Mouse (Mus musculus) midbrain, embryonic 16.5 days (tissue): ENCODE measurements at regions not wholly inside any gene's neighbourhood (a gene's known extent, or its start where the extent isn't known, plus 50 kb on each side); places are given as distances from the start of the nearest gene placed in this dataset.

Source experiments
- ATAC-seq: fragments of 200-750 bp; cut with Nextera tagmentation; 2 replicates; pipeline ENCODE4 v1.8.0; 2017; ENCODE audit warnings: moderate TSS enrichment
- H3K27ac ChIP-seq: fragments of 300-500 bp; sonication (generic); 2 replicates; pipeline ENCODE4 v1.5.1; 2014; ENCODE audit warnings: mild to moderate bottlenecking, low read length, mixed read lengths
- H3K27me3 ChIP-seq: fragments of 300-500 bp; sonication (generic); 2 replicates; pipeline ENCODE4 v1.6.1; 2014; ENCODE audit warnings: low read depth, low read length, mixed read lengths; ENCODE audit not compliant: control insufficient read depth, insufficient read depth
- H3K36me3 ChIP-seq: fragments of 300-500 bp; sonication (generic); 2 replicates; pipeline ENCODE4 v1.6.1; 2014; ENCODE audit warnings: mild to moderate bottlenecking, low read length, moderate library complexity, mixed read lengths; ENCODE audit not compliant: control insufficient read depth, insufficient read depth
- H3K4me1 ChIP-seq: fragments of 300-500 bp; sonication (generic); 2 replicates; pipeline ENCODE4 v1.6.1; 2014; ENCODE audit warnings: mild to moderate bottlenecking, low read length, mixed read lengths; ENCODE audit not compliant: control insufficient read depth, insufficient read depth
- H3K4me2 ChIP-seq: fragments of 300-500 bp; sonication (generic); 2 replicates; pipeline ENCODE4 v1.6.1; 2014; ENCODE audit warnings: mild to moderate bottlenecking, low read length, mixed read lengths
- H3K4me3 ChIP-seq: fragments of 300-500 bp; sonication (generic); 2 replicates; pipeline ENCODE4 v1.5.1; 2014; ENCODE audit warnings: low read depth, mild to moderate bottlenecking, low read length, moderate library complexity, mixed read lengths
- H3K9ac ChIP-seq: fragments of 300-500 bp; sonication (generic); 2 replicates; pipeline ENCODE4 v1.6.1; 2014; ENCODE audit warnings: low read depth, low read length, mixed read lengths
- H3K9me3 ChIP-seq: fragments of 300-500 bp; sonication (generic); replicated peaks from 2 replicates; pipeline ENCODE4 v1.6.1; 2014; ENCODE audit warnings: mild to moderate bottlenecking, low read length, mixed read lengths; ENCODE audit not compliant: control insufficient read depth, poor library complexity, severe bottlenecking
- WGBS: fragments of 180-500 bp; shearing (Covaris S2); extraction: QIAGEN DNeasy Blood & Tissue Kit; methylation state at CpG from one replicate; pipeline ENCODE4 v1.1.7; 2014; 5-methylcytosine and 5-hydroxymethylcytosine counted together

- Histone ChIP-seq H3K27me3 (no peaks in the 10 kb centered on the region), H3K27ac (no peak overlapping the region), H3K4me1 (no peaks in the 10 kb centered on the region), H3K36me3 (no peaks in the 10 kb centered on the region), H3K4me2 (no peak overlapping the region), H3K9me3 (no peaks in the 10 kb centered on the region), H3K9ac (no peak overlapping the region), H3K4me3 (no peak overlapping the region)
- WGBS = 30% methylated on average over 3 of the region's 3 CpGs
- ATAC-seq = no peak
Observed at GRCm38 (mm10) chr8:128272866-128273344, 85.5 kb upstream of the Nrp1 start.

- H3K9ac ChIP-seq = no peak overlapping the region
- 87% methylated on average over 1 of the region's 1 CpGs for WGBS
Observed at GRCm38 (mm10) chr8:128276475-128276874, 81.9 kb upstream of the Nrp1 start.

GRCm38 (mm10) chr8:128282802-128283201, 75.6 kb upstream of the Nrp1 start:
- Histone ChIP-seq H3K36me3 (no peaks in the 10 kb centered on the region), H3K4me1 (no peaks in the 10 kb centered on the region), H3K9me3 (no peaks in the 10 kb centered on the region), H3K4me2 (no peak overlapping the region), H3K9ac (no peak overlapping the region), H3K27ac (no peak overlapping the region), H3K27me3 (no peaks in the 10 kb centered on the region), H3K4me3 (no peak overlapping the region)
- WGBS = 72% methylated on average over 3 of the region's 3 CpGs
- ATAC-seq = no peak

More at GRCm38 (mm10) chr8:128276475-128276874, 81.9 kb upstream of the Nrp1 start:
- no peak overlapping the region for H3K4me3 ChIP-seq
- no peaks in the 10 kb centered on the region for H3K4me1 ChIP-seq
- H3K36me3 ChIP-seq = no peaks in the 10 kb centered on the region
- H3K9me3 ChIP-seq = no peaks in the 10 kb centered on the region
- no peak overlapping the region for H3K4me2 ChIP-seq
- no peaks in the 10 kb centered on the region for H3K27me3 ChIP-seq
- no peak overlapping the region for H3K27ac ChIP-seq
- no peak for ATAC-seq

GRCm38 (mm10) chr8:128283365-128283764, 75.0 kb upstream of the Nrp1 start:
- no peak overlapping the region for H3K27ac ChIP-seq
- H3K36me3 ChIP-seq = no peaks in the 10 kb centered on the region
- no peak overlapping the region for H3K4me2 ChIP-seq
- H3K27me3 ChIP-seq = no peaks in the 10 kb centered on the region
- no peak for ATAC-seq
- no peaks in the 10 kb centered on the region for H3K4me1 ChIP-seq
- no peak overlapping the region for H3K4me3 ChIP-seq
- WGBS = 85% methylated on average over 2 of the region's 2 CpGs
- no peak overlapping the region for H3K9ac ChIP-seq
- H3K9me3 ChIP-seq = no peaks in the 10 kb centered on the region

GRCm38 (mm10) chr8:128284816-128285215, 73.6 kb upstream of the Nrp1 start:
- no peaks in the 10 kb centered on the region for H3K27me3 ChIP-seq
- H3K9ac ChIP-seq = no peak overlapping the region
- no peak overlapping the region for H3K4me3 ChIP-seq
- H3K36me3 ChIP-seq = no peaks in the 10 kb centered on the region
- H3K9me3 ChIP-seq = no peaks in the 10 kb centered on the region
- no peak overlapping the region for H3K27ac ChIP-seq
- 73% methylated on average over 3 of the region's 3 CpGs for WGBS
- no peaks in the 10 kb centered on the region for H3K4me1 ChIP-seq
- H3K4me2 ChIP-seq = no peak overlapping the region
- ATAC-seq = no peak

- Histone ChIP-seq H3K9me3 (no peaks in the 10 kb centered on the region), H3K36me3 (no peaks in the 10 kb centered on the region), H3K9ac (no peak overlapping the region), H3K27ac (no peak overlapping the region), H3K4me2 (no peak overlapping the region), H3K27me3 (no peaks in the 10 kb centered on the region), H3K4me3 (no peak overlapping the region), H3K4me1 (no peaks in the 10 kb centered on the region)
- ATAC-seq = no peak
- 77% methylated on average over 4 of the region's 4 CpGs for WGBS
Observed at GRCm38 (mm10) chr8:128290076-128290475, 68.3 kb upstream of the Nrp1 start.

GRCm38 (mm10) chr8:128292394-128292793, 66.0 kb upstream of the Nrp1 start:
- H3K9ac ChIP-seq = no peak overlapping the region
- H3K9me3 ChIP-seq = no peaks in the 10 kb centered on the region
- 86% methylated on average over 6 of the region's 6 CpGs for WGBS
- ATAC-seq = no peak
- H3K4me3 ChIP-seq = no peak overlapping the region
- H3K27ac ChIP-seq = no peak overlapping the region
- H3K27me3 ChIP-seq = no peaks in the 10 kb centered on the region
- no peaks in the 10 kb centered on the region for H3K36me3 ChIP-seq
- H3K4me2 ChIP-seq = no peak overlapping the region
- H3K4me1 ChIP-seq = peaks cover 4% of the 10 kb centered on the region; the same call in 1 of the 2 replicates

GRCm38 (mm10) chr8:128296728-128297380, 61.5 kb upstream of the Nrp1 start:
- no peak overlapping the region; the same call in 1 of the 2 replicates for H3K9ac ChIP-seq
- no peak overlapping the region for H3K4me2 ChIP-seq
- 51% methylated on average over 14 of the region's 14 CpGs for WGBS
- H3K36me3 ChIP-seq = no peaks in the 10 kb centered on the region
- no peak overlapping the region for H3K27ac ChIP-seq
- H3K4me1 ChIP-seq = peaks cover 4% of the 10 kb centered on the region; the same call in 1 of the 2 replicates
- no peak overlapping the region for H3K4me3 ChIP-seq
- no peaks in the 10 kb centered on the region for H3K9me3 ChIP-seq
- no peaks in the 10 kb centered on the region for H3K27me3 ChIP-seq
- ATAC-seq = no peak

GRCm38 (mm10) chr8:128302322-128302721, 56.1 kb upstream of the Nrp1 start:
- no peaks in the 10 kb centered on the region for H3K9me3 ChIP-seq
- no peak for ATAC-seq
- no peak overlapping the region for H3K27ac ChIP-seq
- no peaks in the 10 kb centered on the region for H3K27me3 ChIP-seq
- no peak overlapping the region for H3K4me3 ChIP-seq
- no peak overlapping the region for H3K4me2 ChIP-seq
- no peaks in the 10 kb centered on the region for H3K36me3 ChIP-seq
- WGBS = 86% methylated on average over 2 of the region's 2 CpGs
- no peaks in the 10 kb centered on the region for H3K4me1 ChIP-seq
- H3K9ac ChIP-seq = no peak overlapping the region
